Comparison of ENCODE assay signal across 13 mouse cellular contexts in genomic region chr3:83576155-83576554, GRCm38 (mm10).
DNase-seq lines count a peak whose midpoint lies in the region; ATAC-seq and TF ChIP-seq lines count a peak whose summit lies in the region.
"Had no signal": no experiment of that assay in that cellular context is flagged by ENCODE, and none has a peak within 500 bp of the region (broad histone marks: within the 10 kb centered on the region; RNA-seq: fewer than 3 reads in every experiment).

No protein-coding gene starts in this region.

- TF ChIP-seq CTCF in cerebellum, adult 2 months (IDR thresholded peaks at IDR 0.05; ENCODE audit: borderline replicate concordance, insufficient read depth, low read depth, low read length) = no peak

- no peaks in the 10 kb centered on the region; the same call in 1 of the 2 replicates for H3K27me3 ChIP-seq in cerebellum, adult 2 months (ENCODE audit: control insufficient read depth, insufficient read depth, low read length)
- no peaks in the 10 kb centered on the region for H3K27me3 ChIP-seq in midbrain, embryonic 13.5 days
- H3K27me3 ChIP-seq: megakaryocyte, embryonic 14.5 days had no signal

- H3K9me3 ChIP-seq in midbrain, embryonic 13.5 days = no peaks in the 10 kb centered on the region
- H3K9me3 ChIP-seq: hindbrain, embryonic 12.5 days; megakaryocyte, embryonic 14.5 days had no signal

- no peak overlapping the region for H3K4me2 ChIP-seq in midbrain, embryonic 13.5 days (replicated peaks)
- H3K4me2 ChIP-seq: hindbrain, embryonic 12.5 days had no signal

- H3K27ac ChIP-seq in cerebellum, adult 2 months (ENCODE audit: insufficient read depth, low read length) = no peak overlapping the region
- no peak overlapping the region for H3K27ac ChIP-seq in midbrain, embryonic 13.5 days
- H3K27ac ChIP-seq: hindbrain, embryonic 12.5 days; layer of hippocampus, adult 2 months had no signal

- H3K9ac ChIP-seq in midbrain, embryonic 13.5 days (replicated peaks) = no peak overlapping the region
- H3K9ac ChIP-seq: hindbrain, embryonic 12.5 days had no signal

- TF ChIP-seq POLR2A in cerebellum, adult 2 months (IDR thresholded peaks at IDR 0.05; ENCODE audit: borderline replicate concordance, insufficient read depth, low read length) = no peak

- intact Hi-C loops in left cerebral cortex, postnatal 14 days (cut with DNase I) = no loop called here
- intact Hi-C loops in gastrocnemius, postnatal 36 days (cut with DNase I) = no loop called here

- no peaks in the 10 kb centered on the region for H3K4me1 ChIP-seq in cerebellum, adult 2 months (ENCODE audit: control insufficient read depth, insufficient read depth, low read length)
- H3K4me1 ChIP-seq in midbrain, embryonic 13.5 days (replicated peaks) = no peaks in the 10 kb centered on the region
- H3K4me1 ChIP-seq: hindbrain, embryonic 12.5 days; megakaryocyte, embryonic 14.5 days had no signal

- DNase-seq in cerebellum, adult 2 months = peak; percentile 7 to 33
- DNase-seq in left cerebral cortex, postnatal 14 days (ENCODE audit: low spot score in 2 of 2) = peak; percentile 21 to 32
- DNase-seq in left cerebral cortex, adult 18-20 months (ENCODE audit: low spot score in 2 of 2) = no peak
- DNase-seq in cerebellum, adult 9-11 months = peak; percentile 26
- DNase-seq in gastrocnemius, postnatal 36 days = peak; percentile 42 to 48
- DNase-seq in urinary bladder, postnatal 10 days (ENCODE audit: low spot score) = no peak
- DNase-seq: kidney, adult 9 months; lung, adult 2 months had no signal

- WGBS in cerebellum, adult 2 months = 15% methylated on average over 2 of the region's 2 CpGs
- WGBS in midbrain, embryonic 13.5 days = 98% methylated on average over 2 of the region's 2 CpGs

- no peak for ATAC-seq in cerebellum, adult (ENCODE audit: insufficient number of reproducible peaks, low FRiP score, low TSS enrichment)
- no peak for ATAC-seq in midbrain, embryonic 13.5 days

- H3K4me3 ChIP-seq in cerebellum, adult 2 months (replicated peaks; ENCODE audit: insufficient read depth, low read depth, low read length) = no peak overlapping the region
- H3K4me3 ChIP-seq in midbrain, embryonic 13.5 days (replicated peaks) = no peak overlapping the region
- H3K4me3 ChIP-seq: hindbrain, embryonic 12.5 days; layer of hippocampus, adult 2 months; megakaryocyte, embryonic 14.5 days had no signal

- H3K36me3 ChIP-seq in midbrain, embryonic 13.5 days = no peaks in the 10 kb centered on the region
- H3K36me3 ChIP-seq: hindbrain, embryonic 12.5 days had no signal

Comparison
In these comparisons a context has a peak if more than half of its experiments do, and no peak if none do; other contexts are left out.
1. DNase-seq: peak in cerebellum, adult 2 months (2 of 2), left cerebral cortex, postnatal 14 days (2 of 2), cerebellum, adult 9-11 months (single experiment) and gastrocnemius, postnatal 36 days (2 of 2); none in left cerebral cortex, adult 18-20 months (0 of 2) and urinary bladder, postnatal 10 days (single experiment).